Mouse (Mus musculus) kidney, adult 8-10 months (tissue): ENCODE results near the gene Bcl6b.

Source experiments
- DNase-seq, 2 experiments: peaks; one replicate each; pipeline ENCODE4 v3.0.0; 2022

The Bcl6b gene

GRCm38 (mm10) chr11:70233016-70233415 is 3.4 kb upstream of the Bcl6b start:
- no peak for DNase-seq

- DNase-seq, result no peak
Measured at GRCm38 (mm10) chr11:70232546-70232945, 2.9 kb upstream of the Bcl6b start.

- peak; percentile 77 to 82 for DNase-seq
Measured at GRCm38 (mm10) chr11:70230239-70230727, 685 bp upstream of the Bcl6b start.

- DNase-seq, result peak; percentile 77 to 89
Measured at GRCm38 (mm10) chr11:70228828-70229227, 770 bp downstream of the Bcl6b start.

GRCm38 (mm10) chr11:70227661-70228245 is 1.8 kb downstream of the Bcl6b start:
- no peak for DNase-seq

GRCm38 (mm10) chr11:70227126-70227525 is 2.5 kb downstream of the Bcl6b start:
- DNase-seq, result no peak

GRCm38 (mm10) chr11:70226602-70226890 is 3.1 kb downstream of the Bcl6b start:
- peak in 1 of 2 experiments; percentile 57 for DNase-seq

GRCm38 (mm10) chr11:70225798-70226601 is 3.6 kb downstream of the Bcl6b start:
- DNase-seq, result peak in 1 of 2 experiments; percentile 30

- peak in 1 of 2 experiments; percentile 44 for DNase-seq
Measured at GRCm38 (mm10) chr11:70223724-70224123, 5.9 kb downstream of the Bcl6b start.

- peak in 1 of 2 experiments; percentile 68 for DNase-seq
Measured at GRCm38 (mm10) chr11:70221603-70222500, 7.7 kb downstream of the Bcl6b start.

GRCm38 (mm10) chr11:70220731-70221602 is 8.6 kb downstream of the Bcl6b start, which contains the start of gene Slc16a13:
Slc16a13 (minus strand) TSS chr11:70221064.
- peak; percentile 98 to 99 for DNase-seq

- DNase-seq, result no peak
Measured at GRCm38 (mm10) chr11:70220323-70220722, 9.3 kb downstream of the Bcl6b start.

- DNase-seq, result no peak
Measured at GRCm38 (mm10) chr11:70219873-70220272, 9.7 kb downstream of the Bcl6b start.

GRCm38 (mm10) chr11:70218741-70219470 is 10.7 kb downstream of the Bcl6b start:
- DNase-seq, result peak in 1 of 2 experiments; percentile 44

GRCm38 (mm10) chr11:70218039-70218438 is 11.6 kb downstream of the Bcl6b start:
- peak; percentile 82 to 89 for DNase-seq

- DNase-seq, result peak in 1 of 2 experiments; percentile 4
Measured at GRCm38 (mm10) chr11:70216103-70216502, 13.5 kb downstream of the Bcl6b start.

GRCm38 (mm10) chr11:70215301-70215700 is 14.3 kb downstream of the Bcl6b start:
- DNase-seq, result peak; percentile 71

GRCm38 (mm10) chr11:70214856-70215209 is 14.8 kb downstream of the Bcl6b start:
- no peak for DNase-seq

- DNase-seq, result peak; percentile 81 to 82
Measured at GRCm38 (mm10) chr11:70214191-70214855, 15.3 kb downstream of the Bcl6b start.

GRCm38 (mm10) chr11:70213736-70214135 is 15.9 kb downstream of the Bcl6b start:
- DNase-seq, result peak in 1 of 2 experiments; percentile 25

- DNase-seq, result peak; percentile 89 to 90
Measured at GRCm38 (mm10) chr11:70212896-70213295, 16.7 kb downstream of the Bcl6b start.
